In genomic region chr4:100967703-100968392, GRCm38 (mm10) we compare ENCODE assay signal across 18 mouse cellular contexts. TPM values are rescaled to one million over a fixed set of nuclear protein-coding genes. Genes with fewer than 3 reads are reported as not detected.
DNase-seq lines count a peak whose midpoint lies in the region; ATAC-seq lines count a peak whose summit lies in the region.
"Had no signal": no experiment of that assay in that cellular context is flagged by ENCODE, and none has a peak within 500 bp of the region (broad histone marks: within the 10 kb centered on the region; RNA-seq: fewer than 3 reads in every experiment).

No protein-coding gene starts in this region.

- intact Hi-C loops in gastrocnemius, postnatal 36 days (cut with DNase I): no loop called here
- intact Hi-C loops in left cerebral cortex, postnatal 14 days (cut with DNase I): no loop called here

- no peaks in the 10 kb centered on the region for H3K27me3 ChIP-seq in forebrain, embryonic 10.5 days (ENCODE audit: poor library complexity, severe bottlenecking)
- H3K27me3 ChIP-seq in forebrain, embryonic 11.5 days (ENCODE audit: control insufficient read depth, insufficient read depth, low read length): no peaks in the 10 kb centered on the region
- no peaks in the 10 kb centered on the region for H3K27me3 ChIP-seq in kidney, embryonic 15.5 days
- no peaks in the 10 kb centered on the region for H3K27me3 ChIP-seq in kidney, embryonic 14.5 days (ENCODE audit: control insufficient read depth, insufficient read depth, low read length)
- no peaks in the 10 kb centered on the region for H3K27me3 ChIP-seq in embryonic facial prominence, embryonic 12.5 days
- H3K27me3 ChIP-seq: midbrain, embryonic 13.5 days had no signal

- H3K9me3 ChIP-seq in forebrain, embryonic 10.5 days: no peaks in the 10 kb centered on the region
- H3K9me3 ChIP-seq in forebrain, embryonic 11.5 days (ENCODE audit: control insufficient read depth, low read length): no peaks in the 10 kb centered on the region
- no peaks in the 10 kb centered on the region for H3K9me3 ChIP-seq in kidney, embryonic 15.5 days (replicated peaks)
- no peaks in the 10 kb centered on the region for H3K9me3 ChIP-seq in kidney, embryonic 14.5 days (ENCODE audit: control insufficient read depth, low read length)
- H3K9me3 ChIP-seq in embryonic facial prominence, embryonic 12.5 days: no peaks in the 10 kb centered on the region
- H3K9me3 ChIP-seq: midbrain, embryonic 13.5 days had no signal

- no peak overlapping the region for H3K4me2 ChIP-seq in forebrain, embryonic 11.5 days (ENCODE audit: low read depth, low read length, severe bottlenecking)
- no peak overlapping the region for H3K4me2 ChIP-seq in kidney, embryonic 15.5 days
- H3K4me2 ChIP-seq in kidney, embryonic 14.5 days (replicated peaks; ENCODE audit: low read depth, low read length): no peak overlapping the region
- H3K4me2 ChIP-seq in embryonic facial prominence, embryonic 12.5 days (replicated peaks): peak overlapping the region; percentile 26; the same call in 1 of the 2 replicates
- H3K4me2 ChIP-seq: midbrain, embryonic 13.5 days had no signal

- peak overlapping the region; percentile 20; the same call in 1 of the 2 replicates for H3K27ac ChIP-seq in forebrain, embryonic 10.5 days
- H3K27ac ChIP-seq in forebrain, embryonic 11.5 days (ENCODE audit: low read depth, low read length): no peak overlapping the region
- H3K27ac ChIP-seq in kidney, embryonic 15.5 days: peak overlapping the region; percentile 41; the same call in 1 of the 2 replicates
- no peak overlapping the region for H3K27ac ChIP-seq in kidney, embryonic 14.5 days (ENCODE audit: low read depth, low read length)
- H3K27ac ChIP-seq in embryonic facial prominence, embryonic 12.5 days: peak overlapping the region; percentile 89
- H3K27ac ChIP-seq: midbrain, embryonic 13.5 days had no signal

- no peak overlapping the region for H3K9ac ChIP-seq in forebrain, embryonic 11.5 days (ENCODE audit: low read length)
- no peak overlapping the region for H3K9ac ChIP-seq in kidney, embryonic 15.5 days
- H3K9ac ChIP-seq in kidney, embryonic 14.5 days (ENCODE audit: low read depth, low read length): no peak overlapping the region
- H3K9ac ChIP-seq in embryonic facial prominence, embryonic 12.5 days: no peak overlapping the region
- H3K9ac ChIP-seq: midbrain, embryonic 13.5 days had no signal

- no peaks in the 10 kb centered on the region for H3K4me1 ChIP-seq in forebrain, embryonic 10.5 days
- H3K4me1 ChIP-seq in forebrain, embryonic 11.5 days (replicated peaks; ENCODE audit: control insufficient read depth, insufficient read depth, low read length): no peaks in the 10 kb centered on the region
- H3K4me1 ChIP-seq in kidney, embryonic 15.5 days: 0 out of 2 replicates have a peak, but pooled peaks cover 3% of the 10 kb centered on the region
- no peaks in the 10 kb centered on the region for H3K4me1 ChIP-seq in kidney, embryonic 14.5 days (ENCODE audit: control insufficient read depth, insufficient read depth, low read length)
- peaks cover 10% of the 10 kb centered on the region; the same call in 1 of the 2 replicates for H3K4me1 ChIP-seq in embryonic facial prominence, embryonic 12.5 days
- H3K4me1 ChIP-seq: midbrain, embryonic 13.5 days had no signal

- no peak overlapping the region for H3K4me3 ChIP-seq in forebrain, embryonic 10.5 days
- H3K4me3 ChIP-seq in forebrain, embryonic 11.5 days (ENCODE audit: low read depth, low read length): no peak overlapping the region
- no peak overlapping the region for H3K4me3 ChIP-seq in kidney, embryonic 15.5 days (replicated peaks)
- H3K4me3 ChIP-seq in kidney, embryonic 14.5 days (ENCODE audit: low read length): no peak overlapping the region
- H3K4me3 ChIP-seq in embryonic facial prominence, embryonic 12.5 days: no peak overlapping the region
- H3K4me3 ChIP-seq: midbrain, embryonic 13.5 days had no signal

- ATAC-seq in forebrain, embryonic 11.5 days (replicated peaks; ENCODE audit: low FRiP score): no peak
- no peak for ATAC-seq in kidney, embryonic 15.5 days (replicated peaks; ENCODE audit: low FRiP score)
- ATAC-seq in kidney, embryonic 14.5 days (ENCODE audit: low FRiP score, low TSS enrichment): no peak
- peak; percentile 64; the same call in 1 of the 2 replicates for ATAC-seq in embryonic facial prominence, embryonic 12.5 days (ENCODE audit: insufficient number of reproducible peaks, insufficient read depth, low FRiP score, low TSS enrichment)
- ATAC-seq: midbrain, embryonic 13.5 days had no signal

- H3K36me3 ChIP-seq in forebrain, embryonic 10.5 days (replicated peaks): peaks cover 96% of the 10 kb centered on the region
- H3K36me3 ChIP-seq in forebrain, embryonic 11.5 days (ENCODE audit: control insufficient read depth, insufficient read depth, low read length): peaks cover 6% of the 10 kb centered on the region
- H3K36me3 ChIP-seq in kidney, embryonic 15.5 days: peaks cover 81% of the 10 kb centered on the region
- H3K36me3 ChIP-seq in kidney, embryonic 14.5 days (ENCODE audit: control insufficient read depth, insufficient read depth, low read length): peaks cover 47% of the 10 kb centered on the region
- peaks cover 41% of the 10 kb centered on the region for H3K36me3 ChIP-seq in embryonic facial prominence, embryonic 12.5 days

- WGBS in forebrain, embryonic 10.5 days: 83% methylated on average over 19 of the region's 19 CpGs
- 79% methylated on average over 19 of the region's 19 CpGs for WGBS in forebrain, embryonic 11.5 days
- whole genome bisulfite sequencing in kidney, embryonic 15.5 days: 80% methylated on average over 19 of the region's 19 CpGs
- WGBS in kidney, embryonic 14.5 days: 88% methylated on average over 19 of the region's 19 CpGs
- WGBS in embryonic facial prominence, embryonic 12.5 days: 37% methylated on average over 19 of the region's 19 CpGs

- DNase-seq in forebrain, embryonic 10.5 days (ENCODE audit: extremely low spot score, low spot score): no peak
- DNase-seq in forebrain, embryonic 11.5 days (ENCODE audit: low spot score): no peak
- DNase-seq in gastrocnemius, postnatal 36 days: peak; percentile 11 to 22
- DNase-seq in left cerebral cortex, postnatal 14 days (ENCODE audit: low spot score in 2 of 2): no peak
- DNase-seq in kidney, adult 8-10 months: no peak
- DNase-seq: adrenal gland, adult 8-10 months; kidney, adult 18-20 months; lung, adult 18-20 months; right cerebral cortex, adult 18-20 months; thymus, adult 2 months had no signal

RNA-seq across cellular contexts. Expression of gene Gm10577, which starts 52.6 kb away (rescaled TPM):
- not detected in 2 replicates for polyA plus RNA-seq in forebrain, embryonic 10.5 days (2016; fragmentation: Nextera tagmentation; extraction: Ambion mirVana)
- not detected in 2 replicates for polyA plus RNA-seq in forebrain, embryonic 11.5 days (2014; fragmentation: Nextera tagmentation; extraction: Ambion mirVana)
- polyA plus RNA-seq in kidney, embryonic 15.5 days (2015; fragmentation: Nextera tagmentation; extraction: Ambion mirVana): not detected in 2 replicates
- polyA plus RNA-seq in kidney, embryonic 14.5 days (2014; fragmentation: Nextera tagmentation; extraction: Ambion mirVana): not detected in 2 replicates
- polyA plus RNA-seq in embryonic facial prominence, embryonic 12.5 days (2016; fragmentation: Nextera tagmentation; extraction: Ambion mirVana): not detected in 2 replicates
- not detected for total RNA-seq in gastrocnemius, postnatal 36 days (2021)
- not detected for total RNA-seq in left cerebral cortex, postnatal 14 days (2021)
- total RNA-seq: adrenal gland, adult 8-10 months; heart, adult 18-20 months; heart, postnatal 25 days; left cerebral cortex, postnatal 10 days had no signal
- polyA plus RNA-seq: midbrain, embryonic 13.5 days; neural tube, embryonic 14.5 days; thymus, adult 2 months had no signal

Comparison
In these comparisons a context has a peak if more than half of its experiments do, and no peak if none do; other contexts are left out.
1. H3K27ac ChIP-seq: peak in forebrain, embryonic 10.5 days (single experiment), kidney, embryonic 15.5 days (single experiment) and embryonic facial prominence, embryonic 12.5 days (single experiment); none in forebrain, embryonic 11.5 days (single experiment) and kidney, embryonic 14.5 days (single experiment).
2. DNase-seq: peak in gastrocnemius, postnatal 36 days (2 of 2); none in forebrain, embryonic 10.5 days (single experiment), forebrain, embryonic 11.5 days (single experiment), left cerebral cortex, postnatal 14 days (0 of 2) and kidney, adult 8-10 months (0 of 2).